Mouse (Mus musculus) megakaryocyte progenitor cell, adult 5-6 weeks (primary cell): ENCODE measurements around the gene Fkbp5. TPM values are rescaled to one million over a fixed set of nuclear protein-coding genes. Genes with fewer than 3 reads are reported as not detected.

Experiments
- ATAC-seq: replicated peaks from 2 replicates; pipeline ENCODE4 v1.8.0; 2016; ENCODE audit warnings: mild to moderate bottlenecking, moderate TSS enrichment, inconsistent platforms; ENCODE audit not compliant: poor library complexity
- total RNA-seq, 2 experiments: library from RNA; stranded (forward) in 1 of 2; stranded (reverse) in 1 of 2; fragments of 157-497, 149-512 nt in 1 of 2; fragments of 200-1000 nt in 1 of 2; gene quantifications; 2 replicates each; pipeline versions ENCODE4 v1.2.3 to v1.2.4; 2015 to 2017

The Fkbp5 gene
- total RNA-seq, 2 experiments from 2014 or later = 25.8 to 58.9 TPM

DNA sequence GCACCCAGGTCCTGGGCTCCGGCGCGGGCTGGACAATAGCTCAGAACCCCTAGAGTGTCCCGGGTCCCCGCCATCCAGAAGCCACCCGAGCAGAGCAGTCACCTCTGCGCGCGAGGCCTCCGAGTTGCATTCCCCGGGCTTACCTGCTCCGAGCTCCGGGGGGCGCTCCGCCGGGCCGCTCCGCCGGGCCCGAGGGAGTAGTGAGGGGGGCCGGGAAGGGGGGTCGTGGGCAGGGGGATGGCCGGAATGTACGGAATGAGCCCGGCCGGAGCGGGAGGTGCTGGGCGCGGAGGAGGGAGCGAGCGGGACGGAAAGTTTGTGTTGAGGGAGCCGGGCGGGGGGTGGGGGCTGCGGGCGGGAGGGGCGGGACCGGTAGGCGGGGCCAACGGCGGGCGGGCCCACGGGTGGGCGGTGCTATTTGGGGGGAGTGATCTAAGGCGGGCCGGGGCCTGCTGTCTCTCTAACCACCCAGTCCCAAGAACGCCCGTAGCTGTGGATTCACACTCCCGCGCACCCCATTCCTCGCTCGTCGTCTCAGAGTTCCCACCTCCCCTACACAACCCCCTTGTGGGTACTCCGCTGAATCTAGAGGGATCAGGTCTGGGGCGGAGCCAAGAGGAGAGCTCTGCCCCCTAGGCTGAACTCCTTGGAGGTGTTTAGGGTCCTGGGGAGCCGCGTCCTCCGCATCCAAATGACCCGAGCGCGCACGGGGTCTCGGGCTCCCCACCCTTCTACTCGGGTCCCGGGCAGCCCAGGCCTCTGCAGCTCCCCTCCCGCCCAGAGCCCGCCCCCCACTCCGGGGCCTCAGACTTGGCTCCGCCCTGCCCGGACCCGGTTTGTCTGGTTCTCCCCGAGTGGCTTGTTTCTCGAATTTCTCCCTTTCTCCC is 166.6 kb downstream of the Fkbp5 start, which contains the start of gene Tead3:
Gene Tead3 (minus strand): TSS at position 352 of the 887 bp plus-strand sequence.
- peak; percentile 70 for ATAC-seq

DNA sequence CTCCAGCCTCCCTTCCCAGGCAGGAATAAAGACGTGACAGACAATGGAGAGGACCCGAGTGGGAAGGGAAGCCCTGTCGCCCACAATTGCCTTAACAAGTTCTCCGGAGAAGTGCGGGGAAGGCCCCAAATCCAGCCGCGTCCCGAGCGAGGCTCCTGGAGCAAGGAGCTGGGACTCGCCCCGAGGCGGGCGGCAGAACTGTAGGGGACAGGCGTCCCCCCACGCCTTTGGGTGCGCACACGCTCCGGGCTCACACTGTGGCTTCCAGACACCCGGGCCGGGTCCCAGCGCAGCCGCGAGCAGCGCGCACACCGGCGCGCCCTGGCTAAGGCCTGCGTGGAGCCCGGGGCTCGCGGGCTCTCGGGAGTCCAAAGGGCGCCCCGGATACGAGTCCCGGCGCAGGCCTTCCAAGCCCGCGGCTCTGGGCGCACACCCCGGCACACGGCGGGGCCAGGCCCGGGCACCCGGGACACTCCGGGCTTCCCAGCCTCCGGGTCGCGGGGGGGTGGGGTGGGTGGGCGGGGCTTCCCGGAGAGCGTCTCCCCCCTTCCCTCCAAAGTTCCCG is 167.3 kb downstream of the Fkbp5 start:
- ATAC-seq = peak; percentile 8; the same call in 1 of the 2 replicates

DNA sequence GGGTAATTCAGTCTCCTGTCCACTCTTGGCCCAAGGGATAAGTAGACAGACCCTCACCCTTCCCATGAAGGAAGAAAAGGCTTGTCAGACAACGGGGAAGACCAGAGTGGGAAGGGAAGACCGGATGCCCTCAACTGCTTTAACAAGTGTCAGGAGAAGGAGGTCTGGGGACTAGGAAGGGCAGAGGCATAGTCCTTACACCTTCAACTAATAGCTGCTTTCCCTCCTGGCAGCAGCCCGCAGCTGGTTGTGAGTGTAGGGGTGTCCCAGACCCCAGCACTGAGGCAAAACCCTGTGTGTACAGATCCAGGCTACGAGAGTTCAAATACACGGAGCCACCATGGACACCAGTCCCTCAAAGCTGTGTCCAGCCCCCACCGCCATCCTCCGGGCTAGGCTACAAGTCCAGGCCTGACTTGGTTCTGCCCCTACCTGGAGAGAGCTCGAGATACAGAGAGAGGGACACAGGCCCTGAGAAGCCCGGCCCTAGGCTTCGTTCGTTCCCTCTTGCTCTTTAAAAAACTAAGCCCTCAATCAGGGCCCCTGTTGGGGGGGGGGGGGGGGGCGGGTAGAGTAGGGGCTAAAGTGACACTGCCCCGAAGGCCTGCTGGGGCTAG is 168.0 kb downstream of the Fkbp5 start:
- ATAC-seq = no peak

Other genes starting within 250 kb of the Fkbp5 start
- gene Fance, start 204.0 kb downstream of the Fkbp5 start, total RNA-seq (2015) = 28.7 and 34.8 TPM in 2 replicates
- gene Fance, start 204.0 kb downstream of the Fkbp5 start, total RNA-seq (2017) = 11.0 and 14.8 TPM in 2 replicates
- 3,042 and 3,166 TPM in 2 replicates for gene Rpl10a, start 189.1 kb downstream of the Fkbp5 start, total RNA-seq (2015)
- gene Rpl10a, start 189.1 kb downstream of the Fkbp5 start, total RNA-seq (2017) = 795 and 921 TPM in 2 replicates
- 0.15 and 1.9 TPM in 2 replicates for gene Tead3, start 166.7 kb downstream of the Fkbp5 start, total RNA-seq (2015)
- gene Tead3, start 166.7 kb downstream of the Fkbp5 start, total RNA-seq (2017) = 0.04 TPM in 1 of 2 replicates, not detected in the other
- not detected in 2 replicates for gene Tulp1, start 152.3 kb downstream of the Fkbp5 start, total RNA-seq (2015)
- not detected in 2 replicates for gene Tulp1, start 152.3 kb downstream of the Fkbp5 start, total RNA-seq (2017)
- gene Armc12, start 13.3 kb upstream of the Fkbp5 start, total RNA-seq (2015) = not detected in 2 replicates
- not detected in 2 replicates for gene Armc12, start 13.3 kb upstream of the Fkbp5 start, total RNA-seq (2017)
- gene Clpsl2, start 31.9 kb upstream of the Fkbp5 start, total RNA-seq (2015) = not detected in 2 replicates
- not detected in 2 replicates for gene Clpsl2, start 31.9 kb upstream of the Fkbp5 start, total RNA-seq (2017)
- not detected in 2 replicates for gene Clps, start 43.2 kb upstream of the Fkbp5 start, total RNA-seq (2015)
- gene Clps, start 43.2 kb upstream of the Fkbp5 start, total RNA-seq (2017) = not detected in 2 replicates
- not detected in 2 replicates for gene Lhfpl5, start 58.1 kb upstream of the Fkbp5 start, total RNA-seq (2015)
- gene Lhfpl5, start 58.1 kb upstream of the Fkbp5 start, total RNA-seq (2017) = not detected in 2 replicates
- gene Srpk1, start 105.2 kb upstream of the Fkbp5 start, total RNA-seq (2015) = 129 and 131 TPM in 2 replicates
- gene Srpk1, start 105.2 kb upstream of the Fkbp5 start, total RNA-seq (2017) = 134 and 140 TPM in 2 replicates
- gene Slc26a8, start 172.7 kb upstream of the Fkbp5 start, total RNA-seq (2015) = 1.3 and 3.0 TPM in 2 replicates
- 0.21 and 1.5 TPM in 2 replicates for gene Slc26a8, start 172.7 kb upstream of the Fkbp5 start, total RNA-seq (2017)
- gene Mapk14, start 173.8 kb upstream of the Fkbp5 start, total RNA-seq (2015) = 111 TPM in 2 replicates
- gene Mapk14, start 173.8 kb upstream of the Fkbp5 start, total RNA-seq (2017) = 100 and 110 TPM in 2 replicates
- 4.3 and 6.5 TPM in 2 replicates for gene AC170998.1, start 208.6 kb upstream of the Fkbp5 start, total RNA-seq (2015)
- 1.1 and 5.1 TPM in 2 replicates for gene AC170998.1, start 208.6 kb upstream of the Fkbp5 start, total RNA-seq (2017)